Mouse (Mus musculus) heart, postnatal 0 days (tissue): ENCODE results near the gene Terb1. TPM values are rescaled to one million over a fixed set of nuclear protein-coding genes. Genes with fewer than 3 reads are reported as not detected.
A peak's percentile ranks its signal among the peaks of the same experiment; 100 is the strongest.

Source experiments
- ATAC-seq: fragments of 200-750 bp; cut with Nextera tagmentation; 2 replicates; pipeline ENCODE4 v1.8.0; 2017; ENCODE audit warnings: low read depth, moderate number of reproducible peaks, moderate library complexity; ENCODE audit not compliant: insufficient read depth
- DNase-seq: peaks from one replicate; pipeline ENCODE4 v3.0.0-alpha.2; 2016; ENCODE audit warnings: low spot score
- H3K27ac ChIP-seq: fragments of 300-500 bp; sonication (generic); 2 replicates; pipeline ENCODE4 v1.5.1; 2014; ENCODE audit warnings: low read depth, mild to moderate bottlenecking
- H3K27me3 ChIP-seq: fragments of 300-500 bp; sonication (generic); 2 replicates; pipeline ENCODE4 v1.6.1; 2014; ENCODE audit warnings: low read length, mixed read lengths; ENCODE audit not compliant: control insufficient read depth, insufficient read depth
- H3K36me3 ChIP-seq: fragments of 300-500 bp; sonication (generic); replicated peaks from 2 replicates; pipeline ENCODE4 v1.6.1; 2014; ENCODE audit warnings: low read length, mixed read lengths; ENCODE audit not compliant: control insufficient read depth, insufficient read depth
- H3K4me1 ChIP-seq: fragments of 300-500 bp; sonication (generic); 2 replicates; pipeline ENCODE4 v1.6.1; 2014; ENCODE audit warnings: antibody characterized with exemption; ENCODE audit not compliant: control insufficient read depth, insufficient read depth
- H3K4me2 ChIP-seq: fragments of 300-500 bp; sonication (generic); 2 replicates; pipeline ENCODE4 v1.6.1; 2014; ENCODE audit warnings: low read depth, mild to moderate bottlenecking, low read length, moderate library complexity
- H3K4me3 ChIP-seq: fragments of 300-500 bp; sonication (generic); 2 replicates; pipeline ENCODE4 v1.5.1; 2014; ENCODE audit warnings: low read depth, low read length
- H3K9ac ChIP-seq: fragments of 300-500 bp; sonication (generic); replicated peaks from 2 replicates; pipeline ENCODE4 v1.6.1; 2014; ENCODE audit warnings: low read depth, low read length, mixed read lengths
- H3K9me3 ChIP-seq: fragments of 300-500 bp; sonication (generic); replicated peaks from 2 replicates; pipeline ENCODE4 v1.6.1; 2016; ENCODE audit warnings: low read length; ENCODE audit not compliant: control insufficient read depth
- CTCF ChIP-seq: IDR thresholded peaks from 2 replicates; pipeline ENCODE4 v1.5.1; 2016; ENCODE audit warnings: antibody characterized with exemption, control low read depth, low read depth
- EP300 ChIP-seq: IDR thresholded peaks from 2 replicates; pipeline ENCODE4 v1.6.1; 2016; ENCODE audit warnings: antibody characterized with exemption, low read depth
- WGBS: fragments of 180-500 bp; shearing (Covaris S2); extraction: QIAGEN DNeasy Blood & Tissue Kit; methylation state at CpG from one replicate; pipeline ENCODE4 v1.1.7; 2014; 5-methylcytosine and 5-hydroxymethylcytosine counted together
- polyA plus RNA-seq: library from polyadenylated mRNA; unstranded; fragments of >200 nt; fragmentation: Nextera tagmentation; extraction: Ambion mirVana; gene quantifications from 2 replicates; pipeline ENCODE4 v1.2.1, GENCODE M21; 2015
- total RNA-seq: library from RNA; depleted of rRNA; stranded (reverse); fragments of >200 nt; gene quantifications from 2 replicates; pipeline ENCODE4 v1.2.3, GENCODE M21; 2014; ENCODE audit warnings: low replicate concordance

Gene Terb1
- total and polyA plus RNA-seq, 2 experiments from 2014 or later: 0.07 to 0.15 TPM

DNA sequence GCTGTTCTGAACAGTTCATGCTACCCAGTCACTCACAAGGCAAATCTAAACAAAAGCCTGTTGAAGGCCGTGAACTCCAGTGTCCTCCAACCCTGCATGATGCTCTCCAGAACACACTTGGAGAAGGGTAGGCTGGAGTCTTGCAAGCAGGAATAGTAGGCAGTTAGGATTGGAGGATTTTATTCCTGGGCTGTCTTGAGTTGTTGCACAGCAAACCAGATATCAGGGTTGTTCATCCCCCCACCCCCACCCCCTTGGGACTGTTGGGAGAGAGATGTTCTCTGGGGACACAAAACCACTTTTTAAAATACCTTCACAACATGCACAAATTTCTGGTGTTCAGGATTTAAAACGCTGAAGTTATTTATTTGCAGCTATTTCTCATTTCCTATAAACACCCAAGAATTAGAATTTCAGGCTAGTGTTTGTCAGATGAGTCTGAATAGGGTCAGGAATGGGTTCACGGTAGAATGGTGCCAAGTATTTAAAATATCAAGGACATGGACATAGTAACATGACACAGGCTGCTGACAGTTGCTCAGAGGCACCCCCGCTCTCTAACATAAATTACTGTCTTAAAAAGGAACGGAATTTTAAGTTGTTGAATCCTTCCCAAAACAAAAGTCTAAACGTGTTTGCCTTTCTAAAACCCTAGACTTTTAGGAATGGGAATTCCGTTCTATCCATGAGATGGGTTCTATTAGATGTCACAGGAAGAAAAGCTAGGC lies 96.7 kb downstream of the Terb1 start:
- Histone ChIP-seq H3K36me3 (peaks cover 11% of the 10 kb centered on the region; the same call in 1 of the 2 replicates), H3K27ac (peak overlapping the region; percentile 66), H3K4me3 (no peak overlapping the region), H3K27me3 (no peaks in the 10 kb centered on the region), H3K9me3 (no peaks in the 10 kb centered on the region), H3K4me1 (peaks cover 25% of the 10 kb centered on the region), H3K9ac (no peak overlapping the region), H3K4me2 (no peak overlapping the region)
- ATAC-seq (peak; percentile 60; the same call in 1 of the 2 replicates), DNase-seq (no peak)
- no peak for TF ChIP-seq CTCF
- TF ChIP-seq EP300: no peak
- 27% methylated on average over 7 of the region's 7 CpGs for WGBS

DNA sequence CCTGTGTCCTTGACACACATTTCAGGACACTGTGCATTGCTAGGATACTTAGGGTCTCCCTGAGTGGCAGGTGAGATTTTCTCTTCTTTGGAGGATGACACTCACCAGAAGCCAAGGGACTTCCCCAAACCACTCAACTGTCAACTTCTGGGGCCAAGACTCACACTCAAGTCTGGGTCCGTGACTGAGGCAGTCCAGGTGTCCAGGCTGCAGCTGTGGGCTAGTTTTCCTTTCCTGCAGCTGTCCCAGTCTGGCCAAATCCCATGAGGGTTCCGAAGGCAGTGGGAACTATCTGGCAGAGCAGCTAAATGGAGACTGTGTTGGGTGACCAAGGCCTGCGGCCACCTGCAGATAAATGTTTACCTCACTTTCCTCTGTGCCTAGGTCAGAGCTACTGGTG lies 97.7 kb downstream of the Terb1 start:
- Histone ChIP-seq H3K4me2 (no peak overlapping the region), H3K27ac (no peak overlapping the region), H3K9me3 (no peaks in the 10 kb centered on the region), H3K9ac (no peak overlapping the region), H3K36me3 (peaks cover under 1% of the 10 kb centered on the region; the same call in 1 of the 2 replicates), H3K27me3 (no peaks in the 10 kb centered on the region), H3K4me1 (peaks cover 25% of the 10 kb centered on the region), H3K4me3 (no peak overlapping the region)
- DNase-seq: no peak
- ATAC-seq: no peak
- 79% methylated on average over 3 of the region's 3 CpGs for WGBS
- TF ChIP-seq CTCF: no peak
- no peak for TF ChIP-seq EP300

DNA sequence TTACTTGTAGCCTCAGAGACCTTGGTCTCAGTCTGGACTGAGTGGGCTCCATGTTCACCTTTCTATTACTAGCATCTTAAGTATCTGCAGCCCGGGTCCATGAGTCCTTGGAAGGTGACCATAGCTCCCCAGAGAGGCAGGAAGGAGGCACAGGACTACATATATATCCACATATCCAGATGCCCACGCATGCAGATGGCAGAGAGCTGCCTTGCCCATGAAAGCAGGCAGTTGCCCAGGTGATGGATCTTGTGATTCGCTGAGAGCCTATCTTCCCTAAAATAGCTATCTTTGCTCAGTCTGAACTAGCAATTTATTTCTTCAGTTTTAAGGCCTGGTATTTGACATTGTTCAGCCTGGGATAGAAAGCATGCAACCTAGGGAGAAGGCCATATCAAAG lies 98.2 kb downstream of the Terb1 start:
- Histone ChIP-seq H3K9me3 (no peaks in the 10 kb centered on the region), H3K36me3 (no peaks in the 10 kb centered on the region), H3K4me2 (no peak overlapping the region), H3K4me1 (peaks cover 25% of the 10 kb centered on the region), H3K27ac (no peak overlapping the region), H3K9ac (no peak overlapping the region), H3K27me3 (no peaks in the 10 kb centered on the region), H3K4me3 (no peak overlapping the region)
- ATAC-seq: no peak
- DNase-seq: no peak
- TF ChIP-seq EP300 (no peak), CTCF (no peak)
- 92% methylated on average over 3 of the region's 3 CpGs for WGBS

DNA sequence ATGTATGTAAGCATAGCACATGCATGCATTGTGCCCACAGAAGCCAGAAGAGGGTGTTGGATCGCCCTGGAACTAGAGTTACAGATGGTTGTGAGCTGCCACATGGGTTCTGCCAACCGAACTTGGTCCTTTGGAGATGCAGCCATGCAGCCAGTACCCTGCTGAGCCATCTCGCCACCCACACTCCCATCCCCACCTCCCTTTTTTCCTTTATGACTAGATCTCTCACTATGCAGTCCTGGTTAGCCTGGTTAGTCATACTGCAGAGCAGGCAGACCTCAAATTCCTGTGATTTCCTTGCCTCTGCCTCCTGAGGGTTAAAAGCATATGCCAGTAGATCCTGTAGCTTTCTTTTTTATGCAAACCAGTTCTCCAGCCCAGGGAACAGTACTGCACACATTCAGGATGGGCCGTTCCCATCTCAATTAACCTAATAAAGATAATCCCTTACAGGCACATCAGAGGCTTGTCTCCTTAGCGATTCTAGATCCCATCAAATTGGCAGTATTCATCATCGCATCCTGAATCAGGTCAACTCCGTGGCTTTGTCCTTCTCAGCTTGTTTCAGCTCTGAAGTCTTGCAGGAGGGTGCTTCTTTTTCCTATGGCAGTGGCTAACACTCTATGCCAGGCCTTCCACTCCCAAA lies 99.0 kb downstream of the Terb1 start:
- H3K9ac ChIP-seq: no peak overlapping the region
- H3K4me2 ChIP-seq: no peak overlapping the region
- H3K4me3 ChIP-seq: no peak overlapping the region
- TF ChIP-seq CTCF (no peak), EP300 (no peak)
- no peaks in the 10 kb centered on the region for H3K36me3 ChIP-seq
- H3K27me3 ChIP-seq: no peaks in the 10 kb centered on the region
- no peaks in the 10 kb centered on the region for H3K9me3 ChIP-seq
- WGBS: 70% methylated on average over 7 of the region's 7 CpGs
- no peak overlapping the region for H3K27ac ChIP-seq
- no peak for ATAC-seq
- peaks cover 28% of the 10 kb centered on the region for H3K4me1 ChIP-seq
- no peak for DNase-seq

DNA sequence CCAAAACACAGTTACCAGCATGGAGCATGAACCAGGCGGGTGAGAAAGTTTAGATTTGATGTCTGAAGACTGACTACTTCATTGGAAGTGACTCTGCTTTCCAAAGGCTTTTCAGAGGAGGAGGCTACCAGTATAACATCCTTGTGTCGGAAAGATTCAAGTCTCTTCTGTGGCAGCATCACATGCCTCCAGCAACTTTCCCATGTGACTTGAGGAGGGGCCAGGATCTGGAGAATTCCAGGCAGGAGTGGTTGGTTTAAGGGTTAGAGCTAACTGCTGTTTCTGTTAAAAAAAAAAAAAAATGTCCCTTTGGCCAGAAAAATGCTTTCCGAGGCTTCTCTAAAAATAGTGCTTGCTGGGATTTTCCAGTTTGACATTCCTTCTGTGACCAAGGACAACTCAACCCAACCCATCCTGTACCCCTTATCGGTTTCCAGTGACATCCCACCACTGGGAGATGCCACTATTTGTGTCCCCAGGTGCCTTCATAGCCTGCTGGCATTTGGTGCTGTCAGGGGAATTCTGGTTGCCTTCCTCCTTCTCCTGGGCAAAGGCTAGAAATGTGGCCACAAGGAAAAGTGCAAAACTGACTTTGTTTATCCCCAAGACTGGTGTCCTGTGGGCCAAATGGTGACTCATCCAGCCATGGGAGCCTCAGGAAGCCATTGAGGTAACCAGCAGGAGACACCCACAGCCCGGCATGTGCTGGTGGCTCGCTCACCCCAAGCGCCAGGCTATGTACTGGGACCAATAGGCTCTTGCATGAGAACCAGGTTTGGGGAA lies 101.2 kb downstream of the Terb1 start:
- Histone ChIP-seq H3K4me2 (no peak overlapping the region), H3K4me1 (peaks cover 31% of the 10 kb centered on the region), H3K36me3 (no peaks in the 10 kb centered on the region), H3K9ac (no peak overlapping the region), H3K9me3 (no peaks in the 10 kb centered on the region), H3K27ac (no peak overlapping the region), H3K4me3 (no peak overlapping the region), H3K27me3 (no peaks in the 10 kb centered on the region)
- TF ChIP-seq EP300: no peak
- TF ChIP-seq CTCF: no peak
- ATAC-seq: no peak
- DNase-seq: no peak
- 72% methylated on average over 7 of the region's 7 CpGs for WGBS
